Mouse (Mus musculus) liver, adult 2 months (tissue): ENCODE results near the gene Ahdc1.

Source experiments
- CTCF ChIP-seq: fragments of 200-500 bp; IDR thresholded peaks from 2 replicates; pipeline ENCODE4 v1.5.1; 2011; ENCODE audit warnings: low read depth, low read length, control low read depth
- POLR2A ChIP-seq: fragments of 200-500 bp; IDR thresholded peaks from 2 replicates; pipeline ENCODE4 v1.6.1; 2011; ENCODE audit warnings: low read length, control low read depth; ENCODE audit not compliant: insufficient read depth; ENCODE audit errors: extremely low read depth

- TF ChIP-seq POLR2A (no peak), CTCF (no peak)
Observed at GRCm38 (mm10) chr4:133052995-133053572, 42.0 kb downstream of the Ahdc1 start.
